Mouse (Mus musculus) B cell, adult 2 months (primary cell): Measurements from ENCODE around the gene Rab3gap2.

Source experiments
- DNase-seq, 2 experiments: peaks; one replicate each; pipeline ENCODE4 v3.0.0; 2022

Gene Rab3gap2

DNA sequence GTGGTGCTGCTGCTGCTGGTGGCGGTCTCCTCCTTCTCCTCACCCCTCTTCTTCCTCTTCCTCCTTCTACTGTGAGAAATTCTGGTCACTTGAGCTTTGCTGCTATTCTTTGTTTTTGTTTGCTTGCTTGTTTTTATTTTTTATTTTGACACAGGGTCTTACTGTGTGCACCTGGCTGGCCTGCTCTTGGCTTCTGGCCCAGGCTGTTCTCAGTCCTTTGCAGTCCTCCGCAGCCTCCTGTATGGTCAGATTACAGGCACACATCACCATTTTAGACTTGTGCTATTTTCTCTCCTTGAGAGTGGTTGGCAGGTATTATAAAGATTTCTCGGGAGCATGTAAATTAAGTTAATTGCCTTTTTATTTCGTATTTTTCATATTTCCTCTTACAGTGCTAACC lies 130.2 kb downstream of the Rab3gap2 start:
- no peak for DNase-seq

- no peak for DNase-seq
These were observed 131.4 kb downstream of the Rab3gap2 start for GRCm38 (mm10) chr1:185335231-185335765.
